Mouse (Mus musculus): Measurements from ENCODE around the gene Ank2.

The Ank2 gene

DNA sequence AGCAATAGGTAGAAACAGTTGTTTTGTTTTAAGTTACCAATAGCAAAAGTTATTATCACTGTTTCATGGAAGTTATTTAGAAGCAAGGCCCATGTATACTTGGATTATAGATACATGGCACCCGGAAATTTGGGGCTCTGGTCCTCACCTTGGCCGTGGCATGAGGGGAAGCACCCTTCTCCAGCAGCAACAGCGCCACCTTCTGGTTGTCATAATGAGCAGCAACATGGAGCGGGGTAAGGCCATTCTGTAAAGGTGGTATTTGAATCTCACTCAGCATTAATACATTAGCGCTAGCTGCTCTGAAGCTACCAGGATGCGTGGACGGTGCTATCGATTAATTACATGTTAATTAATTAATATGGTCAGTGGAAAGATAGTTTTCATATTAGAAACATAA, 486.6 kb downstream of the Ank2 start:
- peak; percentile 51 for DNase-seq

DNA sequence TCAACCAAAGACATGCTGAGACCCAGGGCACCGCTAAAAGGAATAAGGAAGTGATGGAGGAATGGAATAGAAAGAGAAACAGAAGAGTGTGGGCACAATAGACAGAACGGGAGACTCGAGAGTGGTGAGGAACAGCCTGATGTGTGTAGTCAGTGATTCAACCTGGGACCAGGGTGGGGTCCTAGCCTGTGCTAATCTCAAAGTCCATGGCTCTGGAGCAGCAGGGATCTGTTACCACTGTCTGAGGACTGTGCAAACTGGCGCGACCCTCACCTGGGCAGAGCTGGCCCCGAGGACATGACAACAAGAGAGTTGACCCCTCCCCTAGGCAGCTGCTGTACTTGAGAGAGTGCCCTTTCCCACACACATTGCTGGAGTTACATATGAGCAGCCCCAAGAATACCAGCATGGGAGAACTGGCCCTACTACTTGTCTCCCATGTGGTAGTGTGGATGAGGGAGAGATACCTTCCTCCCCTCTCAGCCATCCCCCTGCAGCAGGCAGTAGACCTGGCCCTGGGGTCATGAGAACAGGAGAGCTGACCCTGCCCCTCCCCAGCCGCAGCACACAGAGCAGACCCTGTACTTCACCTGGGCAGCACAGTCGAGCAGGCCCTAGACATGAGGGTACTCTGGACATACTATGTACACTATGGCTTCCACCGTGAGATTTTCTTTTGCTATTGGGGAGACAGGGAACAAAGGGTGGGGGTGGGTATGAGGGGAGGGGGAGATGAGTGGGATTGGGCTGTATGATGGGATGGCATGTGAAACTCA, 493.1 kb downstream of the Ank2 start:
- no peak for DNase-seq

DNA sequence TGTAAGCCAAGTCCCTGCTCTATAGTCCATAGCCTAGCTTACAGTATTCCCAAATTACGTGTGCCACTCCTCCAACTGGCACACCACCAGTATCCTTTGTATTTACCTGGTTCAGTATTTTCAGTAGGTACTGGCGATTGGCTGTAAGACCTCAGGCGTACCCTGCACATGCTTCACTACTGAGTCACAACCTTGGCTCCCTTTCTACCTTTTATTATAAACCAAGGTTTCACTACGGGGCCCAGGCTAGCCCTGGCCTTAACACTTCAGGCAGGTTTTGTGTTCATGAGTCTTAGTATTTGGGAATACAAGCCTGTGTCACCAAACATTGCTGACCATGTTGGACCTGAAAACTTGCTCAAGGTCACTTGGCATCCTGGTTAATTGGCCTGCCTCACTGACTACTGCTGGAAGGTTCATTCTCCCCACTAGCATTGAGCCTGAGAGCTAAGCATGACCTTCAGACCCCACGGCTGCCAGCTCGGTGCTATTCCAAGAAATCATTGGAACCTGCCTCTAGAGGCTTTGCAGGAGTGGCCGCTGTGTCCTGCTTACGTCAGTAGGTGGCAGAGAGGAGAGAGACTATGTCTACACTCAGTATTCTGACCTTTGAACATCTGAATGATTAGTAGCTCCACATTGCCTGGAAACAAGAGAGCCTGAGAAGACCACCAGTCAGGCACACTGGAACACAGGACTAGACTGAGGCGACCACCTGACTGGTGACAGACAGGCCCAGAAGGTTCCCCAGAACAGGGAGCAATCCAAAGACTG, 494.1 kb downstream of the Ank2 start:
- DNase-seq: no peak

DNA sequence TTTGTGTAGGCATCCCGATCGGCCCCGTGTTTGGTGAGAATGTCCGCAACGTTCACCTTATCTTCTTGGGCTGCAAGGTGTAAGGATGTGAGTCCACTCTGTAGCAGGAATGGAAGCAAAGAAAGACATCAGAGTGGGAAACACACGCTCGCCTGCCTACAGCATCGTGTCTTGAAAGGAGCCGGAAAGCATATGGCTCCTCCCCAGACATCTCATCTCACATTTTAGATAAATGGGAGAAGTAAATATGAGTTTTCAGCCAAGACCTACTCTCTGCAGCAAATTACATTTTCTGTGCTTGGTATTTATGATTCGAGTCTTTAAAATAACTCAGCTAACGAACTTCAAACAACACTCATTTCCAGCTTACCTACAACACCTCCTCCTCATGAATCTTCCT, 495.2 kb downstream of the Ank2 start:
- DNase-seq: no peak

DNA sequence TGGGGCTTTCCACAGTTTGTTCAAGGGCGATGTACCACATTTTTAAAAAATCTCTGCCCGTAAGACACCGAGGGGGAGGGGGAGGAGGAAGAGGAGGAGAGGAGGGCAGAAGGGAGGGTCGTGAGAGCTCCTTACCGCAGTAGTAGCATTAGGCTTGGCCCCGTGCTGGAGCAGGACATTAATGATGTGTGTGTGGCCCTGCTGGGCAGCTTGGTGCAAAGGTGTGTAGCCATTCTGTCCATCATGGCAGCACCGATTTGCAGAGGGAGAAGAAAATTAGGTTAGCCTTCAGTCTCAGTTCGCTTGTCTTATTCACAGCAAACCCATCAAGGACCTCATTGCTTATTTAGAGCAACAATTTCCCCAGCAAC, 500.4 kb downstream of the Ank2 start:
- DNase-seq: no peak

DNA sequence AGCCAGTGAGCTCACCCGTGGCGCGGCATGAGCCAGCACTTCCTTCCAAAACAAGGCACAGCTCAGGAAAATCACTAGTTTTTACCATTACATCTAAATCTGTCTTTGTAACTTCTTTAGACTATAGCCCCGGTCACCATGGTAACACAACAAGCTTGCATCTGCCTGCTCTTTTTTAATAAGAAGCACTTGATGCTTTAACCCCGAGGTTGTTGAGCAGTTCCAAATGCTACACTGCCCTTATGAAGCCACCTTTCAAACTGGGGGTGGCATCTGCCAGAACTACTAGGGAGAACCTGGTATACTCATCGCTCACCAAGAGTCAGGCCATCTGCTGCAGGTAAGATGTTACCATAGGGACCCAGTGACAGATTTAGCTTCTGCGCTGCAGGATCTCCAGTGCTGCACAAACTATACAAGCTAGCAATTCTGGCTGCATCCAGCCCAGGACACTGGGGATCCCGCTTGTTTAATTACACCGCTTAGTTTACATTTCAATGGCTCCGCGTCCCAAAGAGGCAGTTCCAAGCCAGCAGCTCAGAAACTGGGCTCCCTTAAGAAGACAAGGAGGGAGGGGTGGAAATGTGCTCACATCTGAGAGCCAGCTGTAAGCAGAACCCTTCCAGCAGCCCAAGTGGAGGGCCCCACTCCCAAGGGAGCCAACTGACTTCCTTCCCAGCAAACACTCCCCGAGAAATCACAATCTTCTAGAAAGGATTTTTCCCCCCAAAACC, 501.0 kb downstream of the Ank2 start:
- DNase-seq: no peak

DNA sequence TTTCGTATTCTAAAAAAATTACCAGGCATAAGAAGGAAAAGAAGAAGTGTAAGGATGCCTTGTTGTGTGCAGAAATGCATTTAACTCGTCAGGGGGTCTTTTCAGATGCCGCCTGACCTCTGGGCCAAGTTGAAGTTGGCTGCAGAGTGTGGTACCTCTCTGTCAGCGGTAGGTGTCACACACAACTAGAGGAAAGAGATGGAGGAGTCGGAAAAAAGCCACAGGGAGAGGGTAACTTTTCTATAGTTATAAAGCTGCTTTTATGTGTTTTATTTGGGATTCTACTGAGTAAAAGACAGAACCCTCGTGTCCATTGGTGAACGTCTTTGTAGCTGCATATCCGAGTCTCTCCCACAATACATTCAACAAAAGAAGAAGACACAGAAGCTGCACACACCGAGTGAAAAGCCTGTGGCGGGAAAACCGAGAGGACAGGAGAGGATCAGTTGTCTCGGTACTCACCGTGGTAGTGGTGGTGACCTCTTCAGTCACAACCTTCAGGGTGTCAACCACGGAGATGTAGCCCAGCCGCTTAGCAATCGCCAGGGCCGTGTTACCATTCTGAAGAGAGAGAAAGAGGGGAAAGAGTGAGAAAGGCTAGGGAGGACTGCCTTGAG, 501.7 kb downstream of the Ank2 start:
- DNase-seq: no peak

DNA sequence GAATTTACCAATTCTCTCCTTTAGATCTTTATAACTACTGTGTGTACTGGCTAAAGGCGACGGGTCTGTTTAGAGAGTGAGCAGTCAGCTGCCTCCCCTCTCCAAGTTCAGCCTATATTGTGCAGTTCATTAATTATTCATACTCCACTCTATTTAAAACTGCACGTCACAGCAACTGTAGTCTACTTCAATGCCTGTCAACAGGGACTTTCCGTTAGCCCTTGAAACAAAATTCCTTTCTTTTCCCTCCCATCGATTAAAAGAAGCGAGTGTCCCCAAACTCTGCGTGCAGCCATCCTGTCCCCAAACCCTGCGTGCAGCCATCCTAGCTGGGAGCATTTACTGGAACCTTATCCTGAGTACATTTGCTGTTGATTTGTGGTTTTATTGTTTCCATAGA, 502.4 kb downstream of the Ank2 start:
- DNase-seq: no peak

DNA sequence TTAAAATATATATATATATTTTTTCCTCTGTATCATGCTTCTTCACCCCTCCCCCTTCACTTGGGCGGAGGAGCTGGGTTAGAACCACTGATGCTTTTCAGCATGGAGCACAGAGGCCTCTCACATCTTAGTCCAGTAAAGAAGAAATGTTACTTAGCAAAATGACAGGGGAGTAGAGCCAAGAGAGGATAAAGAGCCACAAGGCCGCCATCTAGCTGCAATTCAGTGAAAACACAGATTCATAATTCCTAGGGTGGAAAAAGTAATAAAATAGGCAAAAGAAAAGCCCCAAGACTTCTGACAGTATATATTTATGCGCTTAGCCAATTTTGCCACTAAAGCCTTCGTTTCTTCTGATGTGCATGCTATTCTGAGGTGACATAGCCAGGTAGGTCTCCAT, 503.2 kb downstream of the Ank2 start:
- no peak for DNase-seq

DNA sequence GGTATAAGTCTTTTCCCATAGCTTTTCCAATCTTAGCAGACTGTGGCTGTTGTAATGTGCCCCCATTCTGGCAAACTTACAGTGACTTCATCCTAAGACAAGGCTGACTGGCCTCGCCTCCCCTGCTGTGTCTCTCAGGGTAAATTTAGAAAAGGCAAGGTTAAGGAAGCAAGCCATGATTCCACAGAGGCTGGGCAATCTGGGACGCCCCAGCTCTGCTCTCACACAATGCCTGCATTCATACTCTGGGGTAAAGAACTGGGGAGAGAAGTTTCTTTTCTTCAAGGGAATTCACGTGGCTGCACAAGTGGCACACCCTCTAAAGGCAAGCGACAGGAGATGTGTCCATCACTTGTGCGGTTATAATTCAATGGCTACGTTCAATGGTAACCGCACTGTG, 505.0 kb downstream of the Ank2 start:
- DNase-seq: no peak

DNA sequence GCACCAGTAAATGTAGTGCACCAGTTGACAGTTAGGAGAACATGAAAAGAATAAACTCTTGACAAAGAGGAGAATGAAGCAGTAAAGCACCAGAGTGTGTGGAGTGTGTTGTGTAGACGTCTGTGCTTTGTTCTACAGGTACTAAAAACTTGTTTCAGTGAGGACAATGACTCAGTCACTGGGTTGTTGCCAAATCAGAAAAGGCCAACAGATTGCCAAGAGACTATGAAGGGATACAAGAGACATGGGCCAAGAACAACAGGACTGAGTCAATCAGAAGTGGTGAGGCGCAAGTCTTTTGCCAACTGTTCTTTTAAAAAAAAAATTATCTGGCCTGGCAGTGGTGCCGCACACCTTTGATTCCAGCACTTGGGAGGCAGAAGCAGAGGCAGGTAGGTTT, 509.2 kb downstream of the Ank2 start:
- DNase-seq: no peak

DNA sequence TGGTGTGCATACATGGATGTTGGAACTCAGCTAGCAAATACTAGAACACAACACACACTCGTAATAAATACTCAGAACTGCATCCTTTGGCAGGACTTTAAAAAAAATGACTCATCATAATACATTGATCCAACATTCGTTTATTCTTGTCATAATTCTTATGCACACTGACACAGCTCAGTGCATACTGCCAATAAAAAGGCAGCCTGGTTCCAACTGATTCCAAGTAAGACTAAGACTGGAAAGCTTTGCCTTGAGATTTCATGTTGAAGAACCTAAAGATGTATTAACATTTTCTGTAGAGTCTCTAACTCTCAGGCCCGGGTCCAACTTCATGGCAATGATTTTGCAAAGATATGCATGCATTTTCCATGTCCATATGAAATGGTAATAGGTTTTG, 512.5 kb downstream of the Ank2 start:
- no peak for DNase-seq

DNA sequence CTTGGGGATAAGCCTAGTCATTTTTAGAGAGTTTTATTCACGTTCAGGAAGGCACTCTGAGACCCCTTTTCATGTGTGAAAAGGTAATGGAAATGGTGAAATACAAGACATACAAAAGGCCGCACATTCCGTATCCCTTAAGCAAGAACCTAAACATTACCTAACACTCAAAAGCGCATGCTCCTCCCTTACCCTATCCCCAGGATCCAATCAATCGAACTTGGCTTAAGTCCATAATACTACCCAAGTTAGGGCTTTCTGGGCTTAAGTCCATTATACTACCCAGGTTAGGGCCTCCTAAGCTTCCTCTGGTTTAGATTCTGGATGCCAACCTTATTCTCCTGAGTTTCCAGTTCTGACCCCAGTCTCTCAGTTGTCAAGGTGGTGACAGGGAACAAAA, 516.3 kb downstream of the Ank2 start:
- DNase-seq: no peak

DNA sequence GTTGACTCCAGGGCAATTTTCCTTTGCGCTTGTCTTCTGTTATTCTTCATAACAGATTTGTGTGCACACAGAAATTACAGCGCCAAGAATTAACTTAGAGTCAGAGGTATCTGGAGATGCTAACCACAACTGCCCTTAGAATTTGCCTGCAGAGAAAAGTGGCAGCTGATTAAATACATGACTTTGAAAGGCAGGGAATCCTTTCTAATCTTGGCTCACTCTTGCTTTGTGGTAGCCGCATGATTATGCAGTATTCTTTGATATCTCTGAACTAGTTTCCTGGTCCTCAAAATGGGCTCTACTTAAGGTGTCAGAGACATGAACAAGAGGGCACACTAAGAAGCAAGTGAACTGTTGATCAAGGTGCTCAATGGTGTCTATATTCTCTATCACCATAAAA, 518.0 kb downstream of the Ank2 start:
- DNase-seq: no peak

DNA sequence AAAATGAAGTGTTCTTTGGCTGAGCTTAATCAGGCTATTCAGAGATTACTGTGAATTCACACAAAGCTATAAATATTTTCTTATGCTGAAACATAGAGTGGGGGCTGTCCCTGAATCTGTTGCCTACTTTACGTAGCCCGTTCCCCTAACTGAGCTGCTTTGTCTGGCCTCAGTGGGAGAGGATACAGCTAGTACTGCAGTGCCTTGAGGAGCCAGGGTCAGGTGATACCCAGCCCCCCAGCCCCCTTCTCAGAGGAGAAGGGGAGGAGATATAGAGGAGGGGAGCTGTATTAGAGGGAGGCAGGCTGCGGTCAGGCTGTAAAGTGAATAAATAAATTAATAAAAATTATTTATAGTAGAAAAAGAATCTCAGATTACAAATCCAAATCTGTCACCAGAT, 519.5 kb downstream of the Ank2 start:
- DNase-seq: no peak

DNA sequence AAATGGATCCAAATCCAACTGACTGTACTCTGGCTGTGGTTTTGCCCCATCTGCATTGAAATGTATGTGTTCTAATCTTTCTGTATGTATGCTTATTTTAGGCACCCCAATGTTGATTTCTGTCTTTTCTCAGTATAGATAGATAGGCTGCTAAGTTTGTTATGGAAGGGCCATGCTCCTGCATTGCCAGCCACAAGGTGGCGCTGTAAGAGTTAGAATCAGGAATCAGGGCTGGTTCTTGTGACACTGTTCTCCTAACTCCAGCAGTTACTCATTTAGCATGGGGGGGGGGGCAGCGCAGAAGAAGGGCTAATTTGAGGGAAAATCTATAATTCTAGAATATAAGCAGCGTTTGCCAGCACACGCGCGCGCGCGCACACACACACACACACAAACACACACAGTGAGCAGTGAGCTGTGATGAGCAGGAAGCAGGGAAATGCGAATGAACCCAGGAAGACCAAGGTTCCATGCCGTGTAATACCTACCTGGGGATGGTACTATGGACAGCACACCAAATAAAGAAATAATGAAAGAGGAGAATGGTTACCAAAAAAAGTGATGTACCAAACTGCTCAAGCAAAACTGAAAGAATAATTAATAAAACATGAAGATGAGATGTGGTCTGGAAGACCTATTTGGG, 520.3 kb downstream of the Ank2 start:
- DNase-seq: peak; percentile 80

DNA sequence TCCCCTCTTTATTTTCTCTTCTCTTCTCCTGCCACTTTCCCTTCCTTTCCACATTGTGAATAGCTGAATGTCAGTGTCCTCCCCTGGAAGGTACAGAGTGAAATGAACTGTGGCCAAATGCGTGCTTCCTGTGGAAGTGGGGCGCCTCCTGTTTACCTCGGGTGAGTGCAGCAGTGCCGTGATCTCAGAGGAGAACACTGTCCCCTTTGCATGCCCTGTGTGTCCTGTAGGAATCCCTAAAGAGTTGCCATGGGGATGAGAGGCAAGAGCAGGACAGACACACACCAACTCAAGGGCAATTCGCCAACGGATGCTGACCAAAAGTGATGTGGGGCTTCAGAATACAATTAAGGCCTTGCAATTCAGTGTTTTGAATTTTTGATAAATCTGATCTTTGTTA, 521.8 kb downstream of the Ank2 start:
- DNase-seq: no peak

DNA sequence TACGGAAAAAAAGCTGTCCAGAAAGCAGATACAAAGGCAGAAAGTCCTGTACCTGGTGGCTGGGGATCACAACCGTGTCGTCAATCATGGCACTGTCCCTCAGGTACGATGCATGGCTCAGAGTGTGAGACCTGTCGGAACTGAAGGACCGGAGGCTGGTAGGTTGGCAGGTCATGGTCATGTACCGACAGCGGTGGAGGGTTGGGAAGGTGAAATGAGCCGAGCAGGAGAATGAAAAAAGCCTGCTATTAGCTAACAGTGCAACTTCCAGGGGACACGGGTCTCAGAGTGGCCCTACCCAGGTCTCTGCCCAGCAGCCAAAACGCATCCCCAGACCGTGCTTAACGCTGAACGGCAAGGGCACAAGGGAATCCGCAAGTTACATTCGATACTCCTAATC, 522.4 kb downstream of the Ank2 start:
- no peak for DNase-seq

DNA sequence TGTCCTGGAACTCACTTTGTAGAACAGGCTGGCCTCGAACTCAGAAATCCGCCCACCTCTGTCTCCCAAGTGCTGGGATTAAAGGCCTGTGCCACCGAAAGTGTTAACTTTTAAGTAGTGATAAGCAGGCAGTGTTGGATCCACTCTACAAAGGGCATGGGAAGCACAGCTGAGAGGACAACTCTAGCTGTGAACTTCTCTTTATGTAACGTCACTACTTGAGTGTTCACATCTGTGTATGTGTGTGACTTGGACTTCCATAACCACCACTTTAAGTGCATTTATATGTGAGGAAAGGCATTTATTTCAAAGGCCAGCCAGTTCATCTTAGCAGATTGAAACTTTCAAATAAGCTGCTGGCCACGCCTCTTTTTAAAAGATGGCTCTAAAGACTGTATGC, 523.7 kb downstream of the Ank2 start:
- DNase-seq: no peak

DNA sequence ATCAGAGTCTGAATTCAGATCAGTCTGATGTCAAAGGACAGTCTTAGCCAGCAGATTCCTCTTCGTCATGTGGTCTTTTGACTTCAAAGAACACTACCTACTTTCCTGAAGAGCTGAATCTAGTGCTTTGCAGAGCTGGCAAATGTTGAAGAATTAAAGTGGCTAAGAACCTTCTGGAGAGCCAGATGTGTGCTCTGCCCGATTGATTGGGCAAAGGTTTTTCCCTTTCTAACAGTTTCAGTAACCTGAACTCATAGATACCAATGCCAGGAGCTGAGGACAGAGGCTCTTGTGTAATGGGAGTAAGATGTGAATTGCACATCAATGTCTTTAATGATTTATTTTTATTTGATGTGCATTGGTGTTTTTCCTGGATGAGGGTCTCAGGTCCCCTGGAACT, 525.6 kb downstream of the Ank2 start:
- no peak for DNase-seq

DNA sequence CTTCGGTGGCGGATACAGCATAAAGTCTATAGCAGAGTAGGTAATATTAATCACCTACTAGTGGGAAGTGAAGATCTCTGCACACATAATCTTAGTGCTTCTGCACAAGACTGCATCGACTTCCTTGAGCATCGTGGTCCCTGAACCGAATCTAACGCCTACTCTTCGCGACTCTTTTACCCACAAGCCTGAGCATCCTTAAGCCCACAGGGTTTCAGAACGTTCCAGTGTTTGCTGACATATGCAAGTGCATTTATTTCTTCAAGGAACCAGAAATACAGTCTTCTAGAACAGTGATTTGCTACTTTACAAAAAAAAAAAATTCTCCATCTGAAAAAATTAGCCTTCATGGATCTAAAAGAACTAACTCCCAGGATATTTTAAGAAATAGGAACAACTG, 527.6 kb downstream of the Ank2 start:
- no peak for DNase-seq

DNA sequence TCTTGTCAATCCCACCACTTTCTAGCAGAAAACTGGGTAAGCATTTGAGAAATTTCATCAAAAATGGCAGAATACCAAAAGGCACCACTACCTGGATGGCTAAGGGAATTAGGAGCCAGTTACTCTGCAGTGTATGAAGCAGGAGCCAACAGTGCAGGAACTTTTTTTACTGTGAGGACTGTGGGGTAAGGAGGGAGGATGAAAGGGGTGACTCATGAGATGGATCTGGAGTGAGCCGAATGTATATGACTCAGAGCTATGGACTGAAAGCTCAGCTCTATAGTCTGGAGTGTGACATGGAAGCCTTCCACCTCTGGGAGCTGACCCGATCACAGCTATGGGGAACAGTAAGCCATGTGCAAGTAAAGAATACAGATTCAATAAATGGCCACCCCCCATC, 530.4 kb downstream of the Ank2 start:
- DNase-seq: no peak

DNA sequence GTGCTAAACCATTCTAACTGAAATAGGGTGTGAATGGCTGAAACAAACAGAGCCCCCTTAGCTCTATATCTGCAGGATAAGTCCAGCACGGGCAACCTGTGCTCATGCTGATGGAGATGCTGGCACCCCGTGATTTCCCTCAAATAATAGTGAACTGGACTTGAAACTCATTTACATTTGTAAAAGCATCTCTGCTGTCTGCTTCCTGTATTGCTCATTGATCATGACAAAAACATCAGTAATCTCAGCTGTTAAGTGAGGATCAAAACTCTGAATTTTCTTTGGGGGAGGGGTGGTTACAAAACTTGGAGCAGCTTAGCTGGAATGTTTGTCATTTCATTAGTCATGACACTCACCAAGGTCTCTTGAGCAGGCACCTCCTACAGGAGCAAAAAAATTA, 533.4 kb downstream of the Ank2 start:
- DNase-seq: no peak
